In the genomic region with DNA sequence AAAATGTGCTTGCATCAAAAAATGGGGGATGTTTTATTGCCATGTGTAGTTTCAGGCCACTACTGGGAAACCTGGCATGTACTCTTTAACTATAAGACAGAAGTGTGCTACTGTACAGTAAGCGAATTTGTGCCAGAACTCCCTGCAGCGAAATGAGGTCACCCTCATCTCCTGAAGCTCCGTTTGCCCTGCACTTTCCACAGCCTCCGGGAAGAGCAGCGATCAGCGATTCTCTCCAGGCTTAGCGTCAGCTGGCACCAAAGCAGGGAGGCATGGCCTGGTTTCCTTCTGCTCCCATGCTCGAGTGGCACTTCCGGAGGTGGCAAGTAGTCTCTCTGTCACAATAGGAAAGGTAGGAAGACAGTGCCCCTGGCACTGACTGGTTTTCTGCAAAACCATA, we compare ENCODE assay signal across 9 mouse cellular contexts.
A peak's percentile ranks its signal among the peaks of the same experiment; 100 is the strongest.
DNase-seq lines count a peak whose midpoint lies in the region.
"Had no signal": no experiment of that assay in that cellular context is flagged by ENCODE, and none has a peak within 500 bp of the region (broad histone marks: within the 10 kb centered on the region; RNA-seq: fewer than 3 reads in every experiment).

No protein-coding gene starts in this region.

- DNase-seq in heart, adult 8-10 months (ENCODE audit: low spot score): peak; percentile 17
- DNase-seq in heart, adult 9 months (ENCODE audit: low spot score in 2 of 2): no peak
- DNase-seq in right cerebral cortex, adult 18-20 months: peak; percentile 42
- DNase-seq in right cerebral cortex, adult 2 months (ENCODE audit: low spot score in 2 of 2): no peak
- DNase-seq in cerebellum, postnatal 14 days: peak; percentile 93 to 95
- DNase-seq in right cerebral cortex, postnatal 4 days: peak; percentile 27
- no peak for DNase-seq in embryo, embryonic 9.5 days (ENCODE audit: extremely low spot score)
- DNase-seq in ovary, adult 18-20 months (ENCODE audit: low spot score): no peak
- DNase-seq: thymus, postnatal 25 days had no signal

Comparison
In these comparisons a context has a peak if more than half of its experiments do, and no peak if none do; other contexts are left out.
1. DNase-seq: peak in heart, adult 8-10 months (single experiment), right cerebral cortex, adult 18-20 months (single experiment), cerebellum, postnatal 14 days (2 of 2) and right cerebral cortex, postnatal 4 days (single experiment); none in heart, adult 9 months (0 of 2), right cerebral cortex, adult 2 months (0 of 2), embryo, embryonic 9.5 days (single experiment) and ovary, adult 18-20 months (single experiment).